Mouse (Mus musculus): ENCODE results near the gene Pacsin1.
A peak's percentile ranks its signal among the peaks of the same experiment; 100 is the strongest.
"Not testable (repeated sequence)": the region's sequence is repeated elsewhere in the genome, so short reads cannot be mapped to it uniquely, and the experiment has no call there.

The Pacsin1 gene

DNA sequence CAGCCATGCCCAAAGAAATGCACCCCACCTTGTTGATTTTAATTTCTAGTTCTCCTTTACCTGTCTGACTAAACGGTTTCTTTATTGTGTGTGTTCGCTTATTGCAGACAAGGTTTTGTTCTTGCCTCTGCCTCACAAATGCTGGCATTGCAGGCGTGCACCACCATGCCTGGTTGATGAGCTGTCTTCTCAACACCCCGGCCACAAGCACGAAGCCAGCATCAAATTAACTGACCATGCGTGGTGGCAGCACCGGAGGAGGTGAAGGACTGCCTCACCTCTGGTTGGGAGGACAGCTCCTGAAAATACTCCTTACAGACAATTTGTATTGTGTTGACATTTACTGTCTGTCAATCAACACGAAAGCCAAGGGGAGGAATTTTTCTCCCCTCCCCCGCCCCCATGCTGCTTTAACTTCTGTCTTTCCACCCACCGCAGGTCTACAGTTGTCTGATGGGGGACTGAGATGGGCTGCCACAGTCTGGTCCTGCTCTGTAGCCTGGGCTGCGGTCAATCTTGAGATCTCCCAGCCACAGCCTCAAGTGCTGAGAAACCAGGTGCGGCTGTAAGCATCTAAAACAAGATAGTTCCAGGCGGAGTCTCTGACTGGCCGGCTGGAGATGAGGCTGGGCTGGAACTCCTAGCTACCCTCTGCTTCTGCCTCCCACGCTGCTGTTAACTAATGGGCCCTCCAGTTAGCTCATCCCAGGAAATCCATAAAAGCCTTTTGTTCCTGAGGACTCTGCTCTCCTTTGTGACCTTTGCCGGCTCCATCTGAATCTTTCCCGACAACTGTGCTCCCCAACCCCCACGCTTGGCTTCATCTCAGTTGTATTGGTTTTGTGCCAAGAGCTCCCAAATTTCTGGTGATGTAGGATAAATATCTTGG is 18.9 kb upstream of the Pacsin1 start, which contains the start of gene Rps10:
Rps10 (minus strand) TSS at position 538 of the 889 bp plus-strand sequence.
- no peak for DNase-seq (ENCODE audit: low spot score)

- DNase-seq (ENCODE audit: low spot score) = no peak
Measured at GRCm38 (mm10) chr17:27637333-27637732, 18.0 kb upstream of the Pacsin1 start.

- no peak for DNase-seq (ENCODE audit: low spot score)
Measured at GRCm38 (mm10) chr17:27638921-27639332, 16.4 kb upstream of the Pacsin1 start.

DNA sequence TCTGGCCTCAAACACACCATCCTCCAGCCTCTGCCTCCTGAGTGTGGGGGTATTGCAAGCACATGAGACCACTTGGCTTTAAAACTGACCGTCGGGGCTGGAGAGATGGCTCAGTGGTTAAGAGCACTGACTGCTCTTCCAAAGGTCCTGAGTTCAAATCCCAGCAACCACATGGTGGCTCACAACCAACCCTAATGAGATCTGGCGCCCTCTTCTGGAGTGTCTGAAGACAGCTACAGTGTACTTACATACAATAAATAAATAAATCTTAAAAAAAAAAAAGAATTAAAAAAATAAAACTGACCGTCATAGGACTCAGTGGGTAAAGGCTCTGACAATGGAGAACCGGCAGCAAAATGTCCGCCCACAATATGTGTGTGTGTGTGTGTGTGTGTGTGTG is 15.5 kb upstream of the Pacsin1 start:
- not testable (repeated sequence) for DNase-seq (ENCODE audit: low spot score)

GRCm38 (mm10) chr17:27642491-27643062 is 12.7 kb upstream of the Pacsin1 start:
- no peak for DNase-seq (ENCODE audit: low spot score)

DNA sequence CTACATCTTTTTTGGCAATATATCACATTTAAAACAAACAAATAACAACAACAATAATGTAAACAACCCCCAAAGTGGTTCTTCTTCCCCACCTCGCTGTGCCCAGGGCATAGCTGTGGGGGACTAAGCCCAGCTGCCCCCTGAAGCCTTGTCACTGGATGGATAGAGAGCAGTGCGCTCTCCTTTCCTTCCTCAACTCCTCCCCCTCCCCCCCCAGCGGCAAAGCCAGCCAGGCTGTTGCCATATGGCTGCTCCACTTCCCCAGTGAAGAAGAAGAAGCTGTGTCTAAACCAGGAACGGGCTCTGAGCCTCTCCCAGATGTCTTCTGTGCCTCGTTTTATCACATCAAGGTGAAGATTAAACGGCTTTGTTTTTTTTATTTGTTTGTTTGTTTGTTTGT is 12.2 kb upstream of the Pacsin1 start:
- DNase-seq (ENCODE audit: low spot score) = no peak

DNA sequence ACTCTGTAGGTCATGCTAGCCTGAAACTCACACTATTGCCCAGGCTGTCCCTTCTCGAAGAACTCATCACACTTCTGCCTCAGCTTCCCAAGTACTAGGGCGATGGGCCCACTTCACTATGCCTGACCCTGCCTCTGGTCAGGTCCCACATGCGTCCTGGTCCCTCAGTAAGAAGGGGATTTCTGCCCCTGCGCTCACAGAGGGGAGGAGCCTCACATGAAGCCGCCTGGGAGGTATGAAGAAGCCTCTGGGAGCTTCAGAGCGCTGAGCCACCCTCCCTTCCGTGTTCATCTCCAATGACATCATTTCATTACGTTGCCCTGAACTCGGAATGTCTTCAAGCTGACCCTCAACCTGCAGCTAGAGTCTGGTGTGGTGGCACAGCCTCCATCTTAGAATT is 11.6 kb upstream of the Pacsin1 start:
- no peak for DNase-seq (ENCODE audit: low spot score)

DNA sequence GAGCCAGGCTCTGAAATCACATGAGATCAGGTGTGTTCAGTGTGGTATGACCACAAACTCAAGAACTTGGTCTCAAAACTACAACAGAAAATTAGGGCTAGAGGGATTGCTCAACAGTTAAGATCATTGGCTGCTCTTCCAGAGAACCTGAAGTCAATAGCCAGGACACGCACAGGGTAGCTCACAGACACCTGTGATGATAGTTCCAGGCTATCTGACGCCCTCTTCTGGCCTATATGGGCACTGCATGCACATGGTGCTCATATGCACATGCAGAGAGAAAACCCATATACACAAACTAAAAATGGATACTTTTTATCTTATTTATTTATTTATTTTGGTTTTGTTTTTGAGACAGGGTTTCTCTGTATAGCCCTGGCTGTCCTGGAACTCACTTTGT is 10.7 kb upstream of the Pacsin1 start:
- no peak for DNase-seq (ENCODE audit: low spot score)

GRCm38 (mm10) chr17:27645807-27646206 is 9.5 kb upstream of the Pacsin1 start:
- no peak for DNase-seq (ENCODE audit: low spot score)

- peak; percentile 62 for DNase-seq (ENCODE audit: low spot score)
Measured at GRCm38 (mm10) chr17:27650160-27650559, 5.1 kb upstream of the Pacsin1 start.

DNA sequence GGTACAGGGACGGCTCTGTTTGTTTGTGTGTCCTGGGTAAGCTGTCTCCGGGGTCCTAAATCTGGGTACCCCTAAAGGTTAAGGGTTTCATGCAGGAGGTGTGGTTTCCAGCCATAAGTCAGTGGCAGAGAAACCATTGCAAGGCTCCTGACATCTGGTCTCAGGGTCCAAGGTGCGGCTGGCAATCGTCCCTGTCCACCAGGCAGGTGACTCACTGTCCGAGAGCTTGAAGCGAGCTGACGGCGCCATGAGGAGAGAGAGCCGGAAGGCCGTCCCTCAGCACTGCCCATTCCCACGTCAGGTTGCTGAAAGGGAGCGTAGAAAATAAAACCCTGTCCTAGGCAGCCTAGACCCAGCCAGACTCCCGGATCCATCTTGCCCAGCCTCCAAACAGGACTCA is 4.7 kb upstream of the Pacsin1 start:
- DNase-seq (ENCODE audit: low spot score) = no peak

GRCm38 (mm10) chr17:27652046-27652790 is 3.1 kb upstream of the Pacsin1 start:
- DNase-seq (ENCODE audit: low spot score) = no peak

DNA sequence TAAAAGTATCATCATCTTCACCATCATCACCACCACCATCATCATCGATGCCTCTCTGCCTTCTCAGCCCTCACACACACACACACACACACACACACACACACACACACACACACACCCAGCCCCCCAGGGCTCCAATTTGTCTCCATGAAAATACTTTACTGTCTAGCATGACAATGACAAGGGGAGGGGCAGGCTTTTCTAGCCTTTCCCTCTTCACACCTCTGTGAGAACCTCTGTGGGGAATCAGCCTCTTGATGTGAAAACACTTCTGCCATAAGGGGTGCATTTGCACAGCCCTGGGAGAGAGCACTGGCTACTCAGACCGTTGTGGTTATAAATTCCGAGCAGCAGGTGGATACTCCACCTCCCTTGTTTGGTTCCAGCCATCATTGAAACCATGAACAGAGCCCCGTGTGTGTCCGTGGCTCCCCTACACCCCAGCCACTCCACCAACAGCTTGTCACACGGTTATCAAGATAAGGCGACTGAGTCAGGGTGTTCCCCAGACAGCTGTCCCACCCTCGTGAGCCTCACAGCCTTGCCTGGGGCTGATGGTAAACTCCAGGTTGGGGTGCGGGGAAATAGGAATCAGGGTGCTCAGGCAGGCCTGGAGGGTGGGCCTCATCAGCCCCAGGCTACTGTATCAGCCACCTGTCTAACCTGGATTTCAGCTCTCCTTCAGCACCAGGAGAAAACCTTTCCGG is 1.9 kb upstream of the Pacsin1 start:
- no peak for DNase-seq (ENCODE audit: low spot score)

- DNase-seq (ENCODE audit: low spot score) = no peak
Measured at GRCm38 (mm10) chr17:27656011-27656399, 696 bp downstream of the Pacsin1 start.

DNA sequence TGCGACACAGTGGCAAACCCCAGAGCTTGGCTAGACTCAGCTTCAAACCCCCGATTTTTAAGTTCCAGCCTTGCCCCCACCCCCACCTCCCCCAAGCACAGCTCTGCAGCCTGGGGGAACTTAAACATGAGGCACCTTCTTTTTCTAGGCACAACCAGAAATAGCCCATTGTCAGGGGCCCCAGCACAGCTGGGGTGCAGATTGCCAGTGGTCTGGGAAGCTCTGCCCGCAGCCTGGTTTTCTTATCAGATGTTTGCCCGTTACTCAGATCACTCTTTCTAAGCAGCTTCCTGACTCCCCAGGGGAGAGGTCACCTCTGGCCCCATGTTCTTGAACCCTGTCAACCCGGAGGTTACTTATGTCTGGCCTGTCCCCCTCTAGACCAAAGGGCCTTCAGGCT is 1.1 kb downstream of the Pacsin1 start:
- DNase-seq (ENCODE audit: low spot score) = no peak

GRCm38 (mm10) chr17:27657123-27657522 is 1.8 kb downstream of the Pacsin1 start:
- DNase-seq (ENCODE audit: low spot score) = no peak

DNA sequence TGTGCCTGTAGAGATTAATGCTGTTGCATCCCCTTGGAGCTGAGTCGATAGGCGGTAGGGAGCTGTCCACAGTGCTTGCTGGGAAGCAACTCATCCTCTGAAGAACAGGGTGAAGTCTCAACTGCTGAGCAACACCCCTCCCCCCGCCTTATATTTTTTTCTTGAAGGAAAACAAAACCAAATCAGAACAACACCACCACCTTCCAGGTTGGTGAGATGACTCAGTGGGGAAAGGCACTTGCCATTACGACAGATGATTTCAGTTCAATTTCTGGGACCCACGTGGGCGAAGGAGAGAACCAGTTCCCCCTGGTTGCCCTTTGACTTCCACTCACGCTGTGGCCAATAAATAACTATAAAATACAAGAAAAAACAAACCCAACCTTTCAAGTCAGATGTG is 3.5 kb downstream of the Pacsin1 start:
- no peak for DNase-seq (ENCODE audit: low spot score)

DNA sequence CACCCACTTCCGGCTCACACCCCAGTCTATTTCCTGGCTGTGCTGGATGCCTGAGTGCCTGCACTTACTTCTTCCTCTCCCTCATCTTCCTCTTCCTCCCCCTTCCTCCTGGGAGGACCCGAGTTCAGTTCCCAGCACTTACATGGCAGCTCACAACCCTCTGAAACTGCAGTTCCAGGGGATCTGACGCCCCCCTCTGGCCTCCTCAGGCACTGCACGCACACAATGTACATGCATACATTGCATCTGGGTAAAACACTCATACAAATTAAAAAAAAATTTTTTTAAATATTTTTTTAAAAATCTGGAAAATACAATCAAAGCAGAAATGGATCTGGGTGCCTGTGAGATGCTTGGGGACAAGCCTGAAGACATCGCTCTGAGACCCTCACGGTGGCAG is 16.4 kb downstream of the Pacsin1 start:
- no peak for DNase-seq (ENCODE audit: low spot score)

- no peak for DNase-seq (ENCODE audit: low spot score)
Measured at GRCm38 (mm10) chr17:27673945-27674344, 18.6 kb downstream of the Pacsin1 start.

DNA sequence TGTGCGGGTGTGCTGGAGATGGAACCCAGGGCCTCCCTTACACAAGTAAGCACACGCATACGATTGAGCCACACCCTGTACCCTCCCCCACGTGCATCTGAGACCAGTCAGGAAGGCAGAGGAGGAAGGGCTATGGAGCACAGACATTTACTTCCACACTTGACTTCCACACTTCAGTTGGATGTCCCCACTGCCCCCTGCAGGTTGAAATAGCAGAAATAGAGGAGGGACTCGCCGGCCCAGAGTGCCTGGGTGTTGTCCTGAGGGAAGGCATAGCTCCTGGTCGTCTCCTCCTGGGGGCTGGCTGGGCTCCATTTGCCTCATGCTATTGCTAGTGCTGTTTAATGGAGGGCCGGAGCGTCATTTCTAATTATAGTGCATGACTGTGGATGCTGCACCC is 20.1 kb downstream of the Pacsin1 start:
- no peak for DNase-seq (ENCODE audit: low spot score)

DNA sequence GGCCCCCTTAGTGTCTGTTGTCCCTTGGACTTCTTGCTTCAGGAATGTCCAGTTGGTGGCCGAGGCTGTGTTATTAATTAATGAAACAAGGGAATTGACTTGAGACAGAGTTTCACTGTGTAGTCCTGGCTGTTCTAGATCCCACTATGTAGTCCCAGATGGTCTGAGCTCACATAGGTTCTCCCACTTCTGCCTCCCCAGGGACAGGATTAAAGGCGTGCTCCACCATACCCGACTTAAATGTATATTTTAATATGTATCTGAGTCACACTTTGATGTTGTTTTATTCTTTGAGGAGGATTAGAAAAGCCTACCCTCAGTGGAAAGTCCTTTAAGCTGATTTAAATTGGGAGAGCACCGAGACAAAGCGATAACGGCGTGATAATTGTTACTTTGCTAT is 21.0 kb downstream of the Pacsin1 start:
- no peak for DNase-seq (ENCODE audit: low spot score)

GRCm38 (mm10) chr17:27677756-27678155 is 22.4 kb downstream of the Pacsin1 start:
- no peak for DNase-seq (ENCODE audit: low spot score)

Measured in lung, postnatal 25 days (tissue).